Mouse (Mus musculus) CD8-positive naive resting alpha-beta T cell, adult 2 months (primary cell): Measurements from ENCODE around the gene Ostm1.

Source experiments
- DNase-seq, 2 experiments: peaks; one replicate each; pipeline ENCODE4 v3.0.0; 2022; ENCODE audit warnings: low read depth in 2 of 2, low spot score in 2 of 2

Ostm1 gene

GRCm38 (mm10) chr10:42583157-42583872 is at the start of gene Ostm1, which contains the start of gene Nr2e1:
TSS of gene Ostm1 (plus strand) at chr10:42583822.
TSS of gene Nr2e1 (minus strand) at chr10:42583632.
- DNase-seq: no peak

GRCm38 (mm10) chr10:42533836-42534453 is 49.7 kb upstream of the Ostm1 start:
- DNase-seq: no peak

GRCm38 (mm10) chr10:42537571-42538316 is 45.9 kb upstream of the Ostm1 start:
- no peak for DNase-seq

- DNase-seq: no peak
Measured at GRCm38 (mm10) chr10:42545707-42546503, 37.7 kb upstream of the Ostm1 start.

- DNase-seq: no peak
Measured at GRCm38 (mm10) chr10:42546507-42546906, 37.1 kb upstream of the Ostm1 start.

GRCm38 (mm10) chr10:42559581-42560200 is 23.9 kb upstream of the Ostm1 start:
- DNase-seq: no peak

GRCm38 (mm10) chr10:42562272-42562671 is 21.4 kb upstream of the Ostm1 start:
- no peak for DNase-seq

GRCm38 (mm10) chr10:42572567-42572966 is 11.1 kb upstream of the Ostm1 start:
- DNase-seq: no peak

GRCm38 (mm10) chr10:42572971-42573370 is 10.7 kb upstream of the Ostm1 start:
- no peak for DNase-seq

- DNase-seq: no peak
Measured at GRCm38 (mm10) chr10:42574639-42575038, 9.0 kb upstream of the Ostm1 start.

GRCm38 (mm10) chr10:42577525-42578280 is 5.9 kb upstream of the Ostm1 start:
- DNase-seq: no peak

- DNase-seq: no peak
Measured at GRCm38 (mm10) chr10:42578281-42578675, 5.3 kb upstream of the Ostm1 start.

GRCm38 (mm10) chr10:42578698-42579474 is 4.7 kb upstream of the Ostm1 start:
- no peak for DNase-seq

- DNase-seq: no peak
Measured at GRCm38 (mm10) chr10:42579475-42580130, 4.0 kb upstream of the Ostm1 start.

- no peak for DNase-seq
Measured at GRCm38 (mm10) chr10:42580131-42580950, 3.3 kb upstream of the Ostm1 start.

GRCm38 (mm10) chr10:42580951-42581277 is 2.7 kb upstream of the Ostm1 start:
- no peak for DNase-seq

- DNase-seq: no peak
Measured at GRCm38 (mm10) chr10:42581694-42582565, 1.7 kb upstream of the Ostm1 start.
